Mouse (Mus musculus): Measurements from ENCODE around the gene Tomm70a.

- TF ChIP-seq CTCF (conservative IDR thresholded peaks at IDR 0.05; ENCODE audit: low read length), result peak; percentile 93
- TF ChIP-seq POU5F1 (IDR thresholded peaks at IDR 0.05; ENCODE audit: borderline replicate concordance, low read length), result no peak
Measured at GRCm38 (mm10) chr16:57166611-57167513, 45.4 kb downstream of the Tomm70a start, which contains the start of gene Nit2.

Data from E14TG2a.4 (cell line).